Mouse (Mus musculus) R1 (cell line): ENCODE measurements at regions not wholly inside any gene's neighbourhood (a gene's known extent, or its start where the extent isn't known, plus 50 kb on each side); places are given as distances from the start of the nearest gene placed in this dataset.
A peak's percentile ranks its signal among the peaks of the same experiment; 100 is the strongest.

Source experiments
- DNase-seq: peaks from one replicate; pipeline ENCODE4 v3.0.0-alpha.2; 2018; ENCODE audit warnings: low read depth, low spot score

DNA sequence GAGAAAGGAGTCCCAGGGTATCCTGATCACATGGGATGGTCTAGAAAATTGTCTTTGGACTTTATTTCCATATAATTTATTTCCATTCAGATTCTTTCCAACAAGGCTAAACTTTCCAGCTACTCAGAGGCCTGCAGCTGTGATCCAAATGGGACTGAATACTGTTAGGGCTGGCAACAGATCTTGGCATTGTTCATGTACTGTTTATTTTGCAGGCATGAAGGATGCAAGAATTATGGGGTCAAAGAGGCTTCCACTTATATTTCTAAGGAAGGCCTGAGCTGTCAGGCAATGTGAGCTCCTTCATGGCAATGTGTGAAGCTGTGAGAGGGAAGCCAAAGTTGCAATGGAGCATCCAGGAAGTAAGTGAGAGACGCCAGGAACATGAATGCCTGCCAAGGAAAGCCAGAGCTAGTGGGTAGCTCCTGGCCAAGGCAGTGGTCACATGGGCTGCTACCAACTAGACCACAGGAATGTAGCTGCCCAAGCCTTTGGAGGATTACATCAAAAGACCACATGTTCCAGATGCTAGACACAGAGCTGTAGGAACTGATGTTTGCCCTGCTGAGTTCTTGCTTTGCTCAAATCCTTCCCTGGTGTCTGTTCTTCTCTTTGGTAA, 261.8 kb upstream of the Sox11 start:
- DNase-seq: no peak

DNA sequence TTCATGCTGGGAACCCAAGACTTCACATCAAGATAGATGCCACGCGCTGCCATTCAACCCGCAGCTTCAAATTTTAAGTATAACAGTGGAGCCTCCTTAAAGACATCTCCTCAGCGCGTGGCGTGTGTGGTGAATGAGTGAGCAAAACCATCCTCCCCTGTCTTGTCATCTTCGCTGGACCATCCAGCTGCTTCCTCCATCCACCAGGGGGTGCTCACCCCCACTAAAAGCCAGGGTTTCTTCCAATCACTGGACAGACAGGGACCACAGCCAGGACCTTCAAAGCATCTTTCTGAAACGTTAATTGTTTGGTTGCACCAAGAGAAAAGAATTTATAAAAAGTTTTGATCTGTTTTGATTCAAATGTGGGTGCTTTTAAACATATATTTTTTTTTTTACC, 256.8 kb upstream of the Sox11 start:
- peak; percentile 64 for DNase-seq

DNA sequence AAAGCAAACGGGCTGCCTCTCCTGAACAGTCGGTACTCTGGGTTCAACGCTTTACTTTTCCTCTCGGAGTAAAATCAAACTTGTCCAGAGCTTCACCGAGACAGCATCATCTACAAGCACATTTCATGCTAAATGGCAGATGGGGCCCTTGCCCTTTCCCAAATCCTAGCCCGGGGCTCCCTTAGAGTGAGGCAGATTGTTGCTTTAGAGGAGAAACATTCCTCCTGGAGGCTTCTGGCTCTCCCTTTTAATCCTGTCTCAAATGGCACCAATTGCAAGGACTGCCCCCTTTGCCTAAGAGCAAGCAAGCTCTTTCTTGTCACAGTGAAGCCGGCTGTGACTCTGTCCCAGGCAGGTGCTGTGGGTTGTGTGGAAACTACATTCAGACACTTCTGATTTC, 255.5 kb upstream of the Sox11 start:
- DNase-seq: no peak

DNA sequence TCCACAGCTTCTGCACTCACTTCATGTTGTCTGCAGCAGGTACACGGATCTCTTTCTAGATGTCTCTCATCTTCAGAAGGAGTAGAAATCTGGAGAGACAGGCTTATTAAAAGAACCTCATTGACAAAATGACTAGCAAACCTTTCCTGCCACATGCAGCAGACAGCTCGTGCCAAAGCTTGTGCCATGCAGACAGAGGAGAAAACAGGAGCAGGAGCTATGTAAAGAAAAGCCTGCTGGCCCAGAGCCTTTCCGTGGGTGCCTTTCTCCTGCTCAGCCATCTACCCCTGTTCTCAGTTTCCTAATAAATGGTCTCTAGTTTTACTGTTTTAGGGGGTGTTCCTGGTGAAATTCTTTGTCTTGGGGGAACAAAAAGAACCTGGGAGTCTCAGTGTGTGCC, 254.9 kb upstream of the Sox11 start:
- no peak for DNase-seq

DNA sequence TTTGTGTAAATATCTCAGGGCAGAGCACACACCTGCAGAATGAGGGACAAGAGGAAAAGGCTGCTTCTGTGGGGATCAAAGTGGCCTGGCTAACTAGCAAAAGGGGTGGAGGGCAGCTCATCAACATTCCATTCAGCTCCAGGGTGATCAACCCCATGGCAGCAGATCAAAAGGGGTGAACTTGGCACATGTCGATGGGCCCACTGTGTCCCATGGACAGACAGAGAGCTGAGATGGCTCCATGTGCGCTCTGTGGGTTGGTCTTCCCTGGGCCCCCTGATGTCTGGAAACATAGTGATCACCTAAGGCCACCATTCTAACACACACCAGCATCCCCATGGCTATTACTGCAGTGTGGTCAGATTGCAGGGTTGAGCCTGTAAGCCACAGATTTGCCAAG, 253.2 kb upstream of the Sox11 start:
- DNase-seq: no peak

DNA sequence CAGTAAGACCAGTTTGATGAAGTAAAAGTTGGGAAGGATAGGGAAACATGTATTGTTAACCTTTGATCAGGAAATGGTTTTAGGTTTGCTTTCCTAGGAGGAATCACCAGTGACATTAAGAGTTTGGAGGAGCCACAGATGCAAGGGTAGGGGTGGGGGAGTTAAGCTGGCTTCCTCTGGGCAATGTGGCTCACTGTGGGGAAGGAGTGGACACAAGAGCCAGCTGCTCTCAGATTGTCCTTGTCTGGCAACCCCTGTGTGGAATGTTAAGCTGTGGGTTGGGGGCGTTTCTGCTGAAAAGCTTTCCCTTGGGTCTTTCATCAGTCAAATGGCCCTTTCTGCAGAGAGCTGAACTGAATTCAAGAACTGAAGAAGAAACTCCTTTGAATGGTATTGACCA, 251.1 kb upstream of the Sox11 start:
- DNase-seq: no peak

DNA sequence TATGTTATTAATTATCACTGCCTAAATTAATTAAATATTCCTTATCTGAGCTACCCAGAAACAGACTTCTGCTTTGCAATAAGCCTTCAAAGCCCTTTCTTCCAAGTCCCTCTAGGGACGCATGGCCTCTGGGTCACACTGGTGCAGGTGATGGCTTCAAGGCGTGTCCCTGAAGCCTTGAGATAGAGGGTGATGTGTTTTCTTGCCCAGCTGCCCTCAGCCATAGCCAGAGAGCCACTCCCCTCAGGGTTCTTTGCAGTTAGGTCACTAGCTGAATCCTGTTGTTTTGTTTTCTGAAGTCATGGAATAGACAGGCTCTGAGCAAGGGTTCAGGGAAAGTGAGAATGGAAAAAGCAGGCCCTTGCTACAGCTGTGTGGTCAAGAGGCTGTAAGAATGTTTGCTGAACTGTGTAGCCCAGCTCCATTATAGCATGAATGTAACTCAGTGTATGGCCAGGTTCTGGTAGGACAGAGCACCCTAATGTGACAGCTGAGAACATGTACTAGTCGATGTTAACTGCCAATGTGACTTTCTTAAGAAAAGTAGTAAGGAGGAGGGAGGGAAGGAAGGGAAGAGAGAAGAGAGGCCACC, 233.8 kb upstream of the Sox11 start:
- no peak for DNase-seq

DNA sequence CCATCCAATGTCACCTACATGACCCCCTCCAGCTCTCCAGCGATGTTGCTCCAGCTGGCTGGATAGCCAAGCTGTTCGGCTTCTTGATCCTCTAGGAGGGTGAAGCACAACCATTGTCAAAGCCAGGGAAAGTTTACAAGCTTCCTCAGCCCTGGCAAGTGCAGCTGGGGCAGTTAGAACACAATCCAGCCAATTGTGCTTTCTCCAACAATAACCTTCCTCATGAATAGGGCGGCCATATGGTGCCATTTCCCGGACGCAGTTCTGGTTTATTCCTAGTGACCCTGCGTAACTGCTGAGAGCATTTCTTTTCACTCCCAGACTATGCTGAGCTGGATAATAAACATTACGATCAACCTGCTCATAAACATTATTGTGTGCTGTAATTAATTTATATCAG, 233.3 kb upstream of the Sox11 start:
- DNase-seq: no peak

DNA sequence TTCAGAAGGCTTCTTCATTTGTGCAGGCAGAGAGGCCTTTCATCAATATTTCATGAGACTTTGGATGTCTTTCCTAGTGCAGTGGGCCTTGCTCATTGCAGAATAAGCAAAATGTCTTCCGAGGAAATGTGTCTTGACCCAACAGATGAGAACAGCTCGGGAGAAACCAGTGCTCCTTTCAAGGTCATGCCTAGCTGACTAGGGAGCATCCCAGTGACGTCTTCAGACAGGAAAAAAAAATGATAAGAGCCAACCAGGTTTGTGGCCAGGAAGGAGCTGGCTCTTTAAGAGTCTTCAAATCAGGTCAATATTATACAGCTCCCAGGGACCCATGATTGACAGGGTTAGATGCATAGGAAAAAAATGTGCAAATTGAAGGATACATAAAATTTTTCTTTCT, 224.9 kb upstream of the Sox11 start:
- no peak for DNase-seq

DNA sequence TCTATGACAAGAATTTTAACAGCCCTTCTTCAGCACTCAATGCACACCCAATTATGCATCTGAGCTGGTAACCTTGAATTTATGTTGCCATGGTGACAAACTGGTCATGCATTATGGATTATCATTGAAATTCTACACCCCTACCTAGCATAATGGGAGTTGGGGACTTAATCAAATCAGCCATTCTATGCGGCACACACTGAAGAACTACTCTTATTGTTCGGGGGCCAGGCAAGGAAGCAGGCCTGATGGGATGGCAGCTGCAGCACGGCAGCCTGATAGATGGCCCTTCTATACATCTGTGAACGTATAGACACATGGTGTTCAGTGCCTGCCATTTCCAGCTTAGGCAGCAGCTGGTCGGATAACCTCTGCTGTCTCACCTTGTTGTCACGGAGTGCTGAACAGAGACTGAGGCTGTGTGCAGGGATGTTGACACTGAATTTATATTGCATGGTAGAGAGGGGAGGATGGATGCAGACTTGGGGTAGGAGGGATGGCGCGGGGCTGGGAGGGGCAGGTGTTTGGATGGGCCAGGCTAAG, 223.7 kb upstream of the Sox11 start:
- DNase-seq: no peak

DNA sequence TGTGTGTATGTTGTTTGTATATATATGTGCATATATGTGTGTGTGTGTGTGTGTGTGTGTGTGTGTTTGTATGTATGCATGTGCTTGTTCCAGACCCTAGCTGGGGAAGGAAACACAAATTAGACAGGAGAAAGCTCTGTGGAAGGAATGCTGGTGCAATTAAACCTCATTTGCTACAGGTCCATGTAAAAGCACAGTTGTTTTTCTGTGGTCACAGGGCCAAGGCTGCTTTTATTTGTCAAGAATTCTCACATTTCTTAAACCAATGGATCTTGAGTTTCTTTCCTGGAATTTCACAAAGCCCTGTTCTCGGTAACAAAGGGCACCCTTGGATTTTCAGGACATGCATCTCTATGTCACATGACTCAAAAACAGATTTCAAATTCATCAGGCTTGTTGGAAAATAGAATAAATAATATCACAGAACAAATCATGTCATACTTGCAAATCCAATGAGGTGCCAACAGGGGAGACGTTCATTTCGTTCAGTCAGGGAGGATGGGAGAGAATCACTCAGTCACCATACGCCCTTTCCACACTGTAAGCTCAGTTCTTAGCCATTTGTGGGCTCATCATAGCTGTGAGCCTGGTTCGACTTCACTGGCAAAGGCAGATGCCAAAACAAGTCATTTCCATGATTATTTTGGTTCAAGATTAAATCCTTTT, 222.4 kb upstream of the Sox11 start:
- DNase-seq: no peak

DNA sequence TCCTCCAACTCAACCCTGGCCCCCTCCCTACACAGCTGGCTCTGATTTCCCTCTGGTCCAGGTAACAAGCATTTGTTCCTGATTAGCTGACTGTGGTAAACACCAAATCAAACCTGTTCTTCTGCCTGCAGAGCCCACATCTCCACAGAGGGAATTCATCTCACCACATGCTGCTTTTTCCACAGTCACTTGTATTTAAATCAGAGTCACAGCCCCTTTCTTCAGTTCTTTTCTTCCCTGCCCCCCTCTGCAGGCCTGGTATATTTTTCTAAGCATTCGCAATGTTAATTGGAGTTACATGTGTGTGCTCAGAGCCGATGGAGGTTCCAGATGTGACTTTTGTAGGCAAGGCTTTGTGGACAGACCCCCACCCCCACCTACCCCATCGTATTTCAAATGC, 221.5 kb upstream of the Sox11 start:
- DNase-seq: no peak

DNA sequence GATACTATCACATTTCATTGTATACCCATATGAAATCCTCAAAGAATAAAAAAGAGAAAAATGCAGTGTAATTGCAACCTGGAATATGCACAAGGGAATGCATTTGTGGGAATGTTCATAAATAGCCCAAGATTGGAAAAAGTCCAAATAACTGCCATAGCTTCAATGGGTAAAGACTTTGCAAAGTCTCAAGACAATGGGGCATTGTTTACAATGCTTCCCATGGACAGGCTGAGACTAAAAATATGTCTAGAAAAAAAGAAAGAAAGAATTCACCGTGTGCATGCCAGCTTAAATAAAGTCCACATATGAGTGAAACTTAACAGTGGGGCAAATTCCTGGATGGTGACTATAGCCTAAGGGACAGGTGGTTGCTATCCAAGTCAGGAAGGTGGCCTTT, 210.4 kb upstream of the Sox11 start:
- no peak for DNase-seq

DNA sequence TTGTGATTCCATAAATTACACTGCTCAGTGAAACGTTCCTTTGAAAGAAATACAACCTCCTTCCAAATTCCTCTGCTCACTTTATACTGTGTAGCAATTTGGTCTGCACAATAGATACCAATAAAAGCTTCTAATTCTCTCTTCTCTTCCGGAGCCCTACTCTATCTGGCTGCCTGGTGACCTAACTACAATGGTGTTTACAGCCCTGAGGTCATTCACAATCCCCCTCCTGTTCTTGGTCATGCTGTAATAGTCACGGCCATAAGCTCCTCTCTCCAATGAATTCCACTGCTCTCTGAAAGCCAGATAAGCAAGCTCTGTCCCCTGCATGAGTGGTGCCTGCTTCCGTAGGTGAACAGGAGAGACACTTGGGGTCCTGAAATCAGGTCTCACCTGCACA, 195.8 kb upstream of the Sox11 start:
- DNase-seq: no peak

DNA sequence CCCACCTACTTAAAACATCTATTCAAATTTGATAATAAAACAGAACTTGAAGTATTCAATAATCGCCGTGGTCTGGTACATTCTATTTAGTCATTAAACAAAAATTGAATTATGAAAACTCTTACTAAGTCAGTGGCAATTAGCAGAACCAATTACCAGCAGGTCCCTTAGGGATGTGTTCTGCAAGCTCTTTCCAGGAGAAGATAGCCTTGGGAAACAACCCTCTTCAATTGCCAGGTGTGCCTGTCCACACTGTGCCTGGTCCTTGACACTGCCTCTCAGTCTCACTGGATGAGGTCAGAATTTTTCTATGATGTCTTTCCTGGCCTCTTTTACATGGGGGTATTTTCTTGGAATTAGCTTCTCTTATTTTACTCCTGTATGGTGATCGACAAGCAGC, 195.1 kb upstream of the Sox11 start:
- DNase-seq: no peak

DNA sequence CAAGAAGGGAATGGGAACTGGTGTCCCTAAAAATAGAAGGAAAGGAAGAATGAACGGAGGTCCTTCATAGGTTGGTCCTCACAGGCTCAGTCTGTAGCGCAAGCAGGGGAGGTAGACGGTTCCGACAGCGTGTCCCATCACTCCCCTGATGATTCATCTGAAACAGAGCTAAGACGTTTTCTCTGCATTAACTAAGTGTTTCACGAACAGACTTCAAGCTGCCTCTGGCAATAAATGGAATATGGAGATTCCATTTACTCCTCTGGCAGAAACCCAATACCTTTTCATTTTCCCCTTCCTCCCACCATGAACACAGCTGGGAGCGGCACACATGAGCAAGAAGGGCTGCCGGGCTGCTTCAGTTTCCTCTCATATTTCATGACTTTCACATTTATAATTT, 194.6 kb upstream of the Sox11 start:
- DNase-seq: no peak

DNA sequence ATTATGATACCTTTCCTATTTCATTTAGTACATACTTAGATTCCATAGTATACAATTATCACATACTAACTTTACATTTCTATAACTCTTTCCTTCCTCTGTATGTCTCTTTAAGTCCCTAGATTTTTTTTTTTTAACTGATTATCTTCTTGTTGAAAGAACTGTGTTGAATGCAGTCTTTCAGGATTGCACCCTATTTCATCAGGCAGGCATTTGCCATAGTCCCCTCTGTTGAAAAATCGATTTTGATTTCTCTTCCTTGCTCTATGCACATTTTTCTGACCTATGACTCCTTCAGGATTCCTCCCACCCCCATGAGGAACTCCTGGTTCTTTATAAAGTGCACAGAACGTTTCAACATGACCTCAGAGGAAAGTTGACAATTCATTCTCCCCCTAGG, 183.2 kb upstream of the Sox11 start:
- no peak for DNase-seq

DNA sequence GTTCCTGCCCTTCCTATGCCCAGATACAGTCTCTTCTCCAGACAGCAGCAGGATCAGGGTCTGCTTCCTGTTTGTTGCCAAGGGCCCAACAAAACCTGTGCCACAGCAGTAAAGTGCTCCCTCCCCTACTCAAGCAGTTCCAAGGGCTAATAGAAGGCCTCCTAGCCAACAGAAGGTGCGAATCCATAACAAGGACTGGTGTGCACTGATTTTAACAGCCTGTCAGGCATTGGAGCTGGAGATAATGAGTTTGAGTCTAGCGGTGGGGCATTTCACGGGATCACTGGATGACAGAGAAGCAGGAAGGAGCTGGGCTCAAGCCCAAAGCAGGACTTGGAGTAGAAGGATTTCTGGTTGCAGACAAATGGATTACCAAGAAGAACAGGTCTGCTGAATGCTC, 170.9 kb upstream of the Sox11 start:
- DNase-seq: no peak

DNA sequence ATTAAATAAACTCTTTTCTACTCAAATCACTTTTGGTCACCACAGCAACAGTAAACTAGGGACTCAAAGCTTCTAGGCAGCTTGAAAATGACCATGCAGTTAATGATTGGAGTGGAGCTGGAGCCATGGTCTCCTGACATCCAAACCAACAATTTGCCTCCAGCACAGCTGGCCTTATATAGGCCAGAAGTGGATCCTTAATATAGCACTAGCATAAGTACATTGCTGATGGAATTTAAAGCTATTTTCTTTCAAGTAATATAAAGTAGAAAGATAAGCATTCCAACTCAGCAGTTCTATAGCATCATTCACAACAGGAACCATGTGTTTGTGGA, 165.8 kb upstream of the Sox11 start:
- no peak for DNase-seq

DNA sequence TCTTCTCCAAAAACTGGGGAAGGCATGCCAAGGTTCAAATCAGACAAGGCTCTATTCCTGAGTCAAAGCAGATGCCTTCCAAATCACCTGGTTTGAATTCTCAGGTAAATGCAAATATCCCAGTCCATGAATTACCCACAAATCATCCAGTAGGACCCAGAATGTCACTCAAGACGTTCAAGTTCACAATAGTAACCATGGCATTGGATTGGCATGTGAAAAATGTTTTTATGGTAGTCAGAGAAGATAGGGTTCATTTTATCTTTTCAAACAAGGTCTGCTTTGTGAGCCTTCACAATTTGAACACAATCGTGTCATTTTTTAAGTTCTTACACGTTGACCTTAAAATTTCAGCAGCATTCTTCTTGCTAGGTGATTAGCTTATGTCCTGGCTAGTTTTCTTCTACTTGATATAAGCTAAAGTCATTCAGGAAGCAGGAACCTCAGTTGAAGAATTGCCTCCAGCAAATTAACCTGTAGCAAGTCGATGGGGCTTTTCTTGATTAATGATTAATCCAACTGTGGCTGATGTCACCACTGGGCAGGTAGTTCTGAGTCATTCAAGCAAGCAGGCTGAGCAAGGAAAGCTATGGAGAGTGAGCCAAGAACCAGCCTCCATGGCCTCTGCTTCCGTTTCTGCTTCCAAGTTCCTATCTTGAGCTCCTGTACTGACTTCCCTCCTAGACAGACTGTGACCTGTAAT, 165.3 kb upstream of the Sox11 start:
- no peak for DNase-seq

DNA sequence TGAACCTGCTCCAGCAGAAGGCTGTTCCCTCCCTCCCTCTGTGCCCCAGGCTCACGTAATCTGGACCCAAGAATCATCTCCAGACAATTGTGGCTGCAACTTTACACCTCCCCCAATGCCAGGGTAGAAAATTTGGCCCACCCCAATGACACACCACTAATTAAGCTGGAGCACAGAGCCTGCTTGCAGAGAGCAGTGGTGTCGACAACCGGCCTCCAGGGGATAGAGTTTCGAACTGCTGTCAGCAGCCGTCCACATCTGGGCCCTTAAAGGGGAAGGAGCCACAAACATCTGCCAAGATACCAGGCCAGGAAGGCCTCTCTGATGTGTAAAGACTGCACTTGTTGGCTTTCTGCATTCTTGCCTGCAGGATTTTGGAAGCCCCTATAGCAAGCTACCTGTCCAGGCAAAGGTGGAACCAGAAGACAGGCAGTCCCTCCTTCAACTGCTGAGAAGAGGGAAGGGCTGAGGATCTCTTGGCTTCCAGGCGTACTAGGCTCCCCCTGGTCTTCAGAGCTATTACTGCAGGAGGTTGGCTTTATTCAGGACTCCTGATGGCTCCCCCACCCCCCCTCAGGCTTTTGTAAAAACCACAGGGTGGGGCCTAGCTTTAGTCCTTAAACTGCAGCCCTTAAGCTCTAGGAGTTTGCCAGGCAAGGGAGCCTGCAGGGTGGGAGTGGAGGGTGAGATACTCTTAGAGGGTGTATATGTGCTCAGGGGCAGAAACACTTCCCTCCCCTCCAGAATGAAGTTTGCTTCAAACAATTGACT, 160.5 kb upstream of the Sox11 start:
- DNase-seq: peak; percentile 72

DNA sequence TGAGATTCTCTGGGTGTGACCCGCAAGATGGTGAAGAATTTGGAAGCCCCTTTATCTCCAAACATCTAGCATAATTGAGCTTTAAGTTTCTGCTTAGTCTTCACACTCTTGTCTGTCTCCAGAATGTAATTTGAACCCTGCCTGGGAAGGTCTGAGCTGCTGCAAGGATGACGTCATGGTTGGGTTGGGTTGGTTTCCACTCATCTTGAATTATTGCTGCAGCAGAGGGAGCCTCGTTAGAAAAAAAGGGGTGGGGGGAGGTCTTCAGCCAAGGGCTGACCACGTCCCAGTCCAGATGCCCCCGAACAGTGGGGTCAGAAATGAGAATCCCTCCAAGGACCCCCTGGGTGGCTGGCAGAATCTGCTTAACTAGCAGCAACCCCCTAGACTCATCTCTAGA, 158.1 kb upstream of the Sox11 start:
- no peak for DNase-seq
